Mouse (Mus musculus) kidney, adult 18-20 months (tissue): Measurements from ENCODE around the gene Gm5447.

Source experiments
- DNase-seq: peaks from one replicate; pipeline ENCODE4 v3.0.0; 2021

The Gm5447 gene

GRCm38 (mm10) chr13:30973501-30974246, at the start of gene Gm5447, which contains the start of gene Exoc2:
TSS of gene Gm5447 (plus strand) at chr13:30974204.
TSS of gene Exoc2 (minus strand) at chr13:30974093.
- peak; percentile 88 for DNase-seq

- DNase-seq = no peak
Measured at GRCm38 (mm10) chr13:30924269-30924668, 49.7 kb upstream of the Gm5447 start.

- DNase-seq = no peak
Measured at GRCm38 (mm10) chr13:30929119-30929518, 44.9 kb upstream of the Gm5447 start.

GRCm38 (mm10) chr13:30931613-30932012, 42.4 kb upstream of the Gm5447 start:
- DNase-seq = no peak

GRCm38 (mm10) chr13:30932972-30933371, 41.0 kb upstream of the Gm5447 start:
- no peak for DNase-seq

GRCm38 (mm10) chr13:30945788-30946187, 28.2 kb upstream of the Gm5447 start:
- no peak for DNase-seq

- no peak for DNase-seq
Measured at GRCm38 (mm10) chr13:30947129-30947528, 26.9 kb upstream of the Gm5447 start.

GRCm38 (mm10) chr13:30947540-30947939, 26.5 kb upstream of the Gm5447 start, which contains the start of gene Hus1b:
TSS of gene Hus1b (minus strand) at chr13:30947759.
- no peak for DNase-seq

GRCm38 (mm10) chr13:30949181-30949580, 24.8 kb upstream of the Gm5447 start:
- no peak for DNase-seq

- DNase-seq = no peak
Measured at GRCm38 (mm10) chr13:30952044-30952443, 22.0 kb upstream of the Gm5447 start.

- DNase-seq = no peak
Measured at GRCm38 (mm10) chr13:30953580-30953979, 20.4 kb upstream of the Gm5447 start.

GRCm38 (mm10) chr13:30960714-30961113, 13.3 kb upstream of the Gm5447 start:
- DNase-seq = no peak

- DNase-seq = no peak
Measured at GRCm38 (mm10) chr13:30961932-30962331, 12.1 kb upstream of the Gm5447 start.

- DNase-seq = no peak
Measured at GRCm38 (mm10) chr13:30966507-30966911, 7.5 kb upstream of the Gm5447 start.

- DNase-seq = no peak
Measured at GRCm38 (mm10) chr13:30968311-30968710, 5.7 kb upstream of the Gm5447 start.

- no peak for DNase-seq
Measured at GRCm38 (mm10) chr13:30971047-30971446, 3.0 kb upstream of the Gm5447 start.

- DNase-seq = no peak
Measured at GRCm38 (mm10) chr13:30972102-30972501, 1.9 kb upstream of the Gm5447 start.

- DNase-seq = no peak
Measured at GRCm38 (mm10) chr13:30974247-30974630, 235 bp downstream of the Gm5447 start.

- DNase-seq = no peak
Measured at GRCm38 (mm10) chr13:30976536-30977084, 2.6 kb downstream of the Gm5447 start.

- DNase-seq = no peak
Measured at GRCm38 (mm10) chr13:30978224-30978623, 4.2 kb downstream of the Gm5447 start.

GRCm38 (mm10) chr13:30981666-30982065, 7.7 kb downstream of the Gm5447 start:
- peak; percentile 42 for DNase-seq

- no peak for DNase-seq
Measured at GRCm38 (mm10) chr13:30985275-30985597, 11.2 kb downstream of the Gm5447 start.

- DNase-seq = peak; percentile 53
Measured at GRCm38 (mm10) chr13:30985598-30986466, 11.8 kb downstream of the Gm5447 start.
